Mouse (Mus musculus): ENCODE measurements at regions not wholly inside any gene's neighbourhood (a gene's known extent, or its start where the extent isn't known, plus 50 kb on each side); places are given as distances from the start of the nearest gene placed in this dataset.

GRCm38 (mm10) chr17:19226589-19226988 is 135.2 kb upstream of the Vmn2r99 start:
- TF ChIP-seq POLR2A (IDR thresholded peaks at IDR 0.05; ENCODE audit: insufficient read length, low read depth) = no peak
- TF ChIP-seq MAX (IDR thresholded peaks at IDR 0.05; ENCODE audit: low read depth) = no peak
- TF ChIP-seq SRF (IDR thresholded peaks at IDR 0.05; ENCODE audit: control insufficient read depth, insufficient read length, low read depth) = no peak
- TF ChIP-seq CEBPB (IDR thresholded peaks at IDR 0.05; ENCODE audit: insufficient read depth, poor library complexity, severe bottlenecking) = no peak
- no peak for TF ChIP-seq MYOD1 (IDR thresholded peaks at IDR 0.05; ENCODE audit: control insufficient read depth in 1 of 3, insufficient read length in 2 of 3, low read depth in 2 of 3)
- no peak for TF ChIP-seq USF1 (IDR thresholded peaks at IDR 0.05; ENCODE audit: low read depth)
- no peak for TF ChIP-seq MYOG (IDR thresholded peaks at IDR 0.05; ENCODE audit: control insufficient read depth in 1 of 3, insufficient read depth in 1 of 3, insufficient read length in 2 of 3, low read depth in 2 of 3)
- TF ChIP-seq POLR2AphosphoS2 (IDR thresholded peaks at IDR 0.05; ENCODE audit: insufficient read length, low read depth) = no peak
- TF ChIP-seq E2F4 (IDR thresholded peaks at IDR 0.05; ENCODE audit: insufficient read depth) = no peak
